Mouse (Mus musculus): ENCODE data around the gene Anapc2.

The Anapc2 gene

GRCm38 (mm10) chr2:25267241-25267640, 5.0 kb upstream of the Anapc2 start:
- no peak for DNase-seq (ENCODE audit: low spot score in 2 of 2)

GRCm38 (mm10) chr2:25267746-25268309, 4.5 kb upstream of the Anapc2 start:
- no peak for DNase-seq (ENCODE audit: low spot score in 2 of 2)

GRCm38 (mm10) chr2:25272515-25272914, 237 bp downstream of the Anapc2 start:
- peak in 1 of 2 experiments; percentile 37 for DNase-seq (ENCODE audit: low spot score in 2 of 2)

GRCm38 (mm10) chr2:25273010-25273409, 732 bp downstream of the Anapc2 start:
- DNase-seq (ENCODE audit: low spot score in 2 of 2) = no peak

DNA sequence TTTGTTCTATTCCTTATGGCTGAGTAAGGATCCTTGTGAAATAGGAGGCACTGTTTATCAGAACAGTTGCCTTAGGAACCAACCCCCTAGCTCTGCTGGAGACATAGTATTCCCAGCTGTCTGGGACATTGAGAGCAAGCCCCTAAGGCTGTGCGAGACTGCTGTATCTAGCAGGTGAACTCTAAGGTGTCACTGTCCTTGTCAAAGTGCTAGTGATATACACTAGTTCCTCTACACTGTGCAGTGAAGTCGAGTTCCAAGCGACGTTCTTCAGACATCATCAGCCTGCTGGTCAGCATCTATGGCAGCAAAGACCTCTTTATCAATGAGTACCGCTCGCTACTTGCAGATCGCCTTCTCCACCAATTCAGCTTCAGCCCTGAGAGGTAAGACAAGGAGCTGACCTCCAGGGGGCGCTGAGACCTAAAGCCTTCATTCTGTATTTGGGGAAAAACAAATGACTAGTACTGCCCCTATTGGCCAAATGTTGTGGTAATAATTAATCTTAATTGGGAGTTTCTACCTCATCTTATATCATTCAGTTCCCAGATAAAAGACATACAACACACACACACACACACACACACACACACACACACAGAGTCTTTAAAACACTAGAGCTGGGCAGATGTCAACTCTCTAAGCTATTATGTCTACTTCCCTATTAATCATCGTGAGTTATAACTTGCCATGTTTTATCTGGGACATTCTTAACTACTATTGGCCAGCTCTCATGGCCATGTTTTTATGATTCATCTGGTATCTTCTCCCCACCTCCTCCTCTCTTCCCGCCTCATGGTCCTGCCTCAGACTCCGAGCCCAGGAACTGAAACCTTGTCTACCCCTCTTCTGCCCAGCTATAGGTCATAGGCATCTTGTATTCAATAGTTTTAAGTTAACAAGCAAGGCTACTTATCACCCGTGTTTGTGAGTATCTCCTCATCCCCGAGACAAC, 6.9 kb downstream of the Anapc2 start:
- DNase-seq (ENCODE audit: low spot score in 2 of 2) = peak; percentile 72 to 86

DNA sequence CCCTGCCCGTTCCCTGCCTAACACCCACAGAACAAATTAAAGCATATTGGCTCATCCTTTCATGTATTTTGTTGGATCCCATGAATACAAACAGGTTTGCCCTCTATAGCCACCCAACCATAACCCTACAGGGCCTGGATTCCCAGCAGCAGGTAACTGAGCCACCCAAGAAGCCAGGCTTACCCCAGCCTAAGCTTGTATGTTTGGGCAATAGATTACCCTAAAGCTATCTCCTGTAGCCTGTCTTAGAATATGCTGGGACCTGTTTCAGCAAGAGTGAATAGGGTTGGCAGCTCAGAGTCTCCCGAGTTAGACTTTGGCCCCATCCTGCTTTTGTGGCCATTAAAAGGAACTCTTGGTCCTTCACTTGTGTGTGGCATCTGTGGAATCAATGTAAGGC, 13.3 kb downstream of the Anapc2 start:
- no peak for DNase-seq (ENCODE audit: low spot score in 2 of 2)

GRCm38 (mm10) chr2:25286314-25286713, 14.0 kb downstream of the Anapc2 start:
- DNase-seq (ENCODE audit: low spot score in 2 of 2) = no peak

GRCm38 (mm10) chr2:25286837-25287636, 14.8 kb downstream of the Anapc2 start:
- DNase-seq (ENCODE audit: low spot score in 2 of 2) = peak in 1 of 2 experiments; percentile 69

DNA sequence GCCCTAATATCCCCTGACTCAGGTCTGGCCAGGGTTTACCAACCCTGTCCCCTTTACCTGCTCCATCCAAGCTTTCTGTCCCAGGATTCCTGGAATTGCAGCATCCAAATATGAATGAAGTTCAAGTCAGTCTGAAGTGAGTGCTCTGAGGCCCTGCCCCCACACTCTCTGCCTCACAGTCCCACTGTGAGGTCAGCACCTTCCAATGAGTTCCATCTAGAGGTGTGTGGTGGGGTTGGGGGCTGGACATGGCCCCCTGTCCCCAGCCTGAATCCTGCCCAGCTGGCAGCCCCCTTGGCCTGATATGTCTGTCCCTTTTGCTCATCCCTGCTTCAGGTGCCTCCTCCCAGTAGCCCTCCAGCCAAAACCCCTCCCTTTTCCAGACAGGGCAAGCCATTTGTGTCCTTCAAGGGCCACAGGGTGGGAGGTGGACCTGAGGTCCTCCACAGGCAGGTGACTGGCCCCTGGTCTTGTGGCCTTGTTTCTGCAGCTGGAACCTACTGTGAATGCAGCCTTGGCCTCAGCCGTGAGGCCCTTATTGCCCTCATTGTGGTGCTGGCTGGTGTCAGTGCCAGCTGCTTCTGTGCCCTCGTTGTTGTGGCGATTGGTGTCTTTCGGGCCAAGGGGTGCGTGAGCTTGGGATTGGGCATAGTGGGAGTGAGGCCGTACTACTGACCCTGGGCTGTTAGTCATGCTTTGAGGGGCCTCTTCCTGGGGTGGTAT, 15.8 kb downstream of the Anapc2 start, which contains the start of gene Tmem210:
TSS of gene Tmem210 (plus strand) at position 219 of the 723 bp plus-strand sequence.
- DNase-seq (ENCODE audit: low spot score in 2 of 2) = no peak

DNA sequence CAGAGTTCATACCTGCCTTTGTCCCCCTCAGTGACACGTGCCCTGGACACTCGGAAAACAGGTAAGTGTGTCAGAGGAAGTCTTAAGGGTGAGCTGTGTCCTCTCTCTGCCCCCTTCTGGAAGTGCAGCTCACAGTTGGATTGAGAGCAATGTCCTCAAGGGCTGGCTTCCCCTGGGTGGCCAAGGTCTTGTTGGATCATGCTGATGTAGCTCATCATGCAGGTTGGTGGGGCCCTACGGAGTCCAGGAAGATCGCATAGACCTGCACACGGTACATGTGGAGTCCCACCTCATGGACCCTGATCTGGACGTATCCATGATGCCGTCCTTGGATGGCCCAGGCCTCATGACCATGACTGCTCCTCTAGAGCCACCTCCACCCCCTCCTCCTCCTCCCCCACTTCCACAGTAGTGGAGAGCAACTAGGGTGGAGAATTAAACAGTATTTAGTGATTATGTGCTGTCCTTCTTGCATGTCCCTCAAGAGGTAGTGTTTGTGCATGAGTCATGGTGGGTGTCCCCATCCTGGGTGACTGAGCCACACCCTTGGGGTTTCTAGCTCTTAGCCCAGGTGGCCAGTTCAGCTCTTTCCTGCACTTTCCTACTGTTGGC, 16.6 kb downstream of the Anapc2 start:
- DNase-seq (ENCODE audit: low spot score in 2 of 2) = no peak

DNA sequence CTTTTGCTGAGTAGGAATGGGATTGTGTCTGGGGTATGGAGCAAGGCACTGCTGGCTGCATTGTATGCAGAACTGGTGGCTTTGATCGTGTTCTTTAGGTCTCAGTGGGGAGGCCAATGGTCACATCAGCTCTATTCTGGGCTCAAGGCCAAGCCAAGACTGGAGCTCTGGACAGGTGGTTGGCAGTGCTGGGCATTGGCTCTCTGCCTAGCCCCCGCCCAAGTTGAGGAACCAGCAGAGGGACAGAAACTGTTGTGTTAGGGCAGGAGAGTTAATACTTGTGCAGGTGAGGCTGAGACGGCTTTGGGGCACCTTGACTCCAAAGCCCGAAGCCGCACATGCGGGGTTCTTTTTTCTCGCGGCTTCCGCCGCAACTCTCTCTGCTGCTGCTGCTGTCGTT, 17.4 kb downstream of the Anapc2 start, which contains the start of gene Lrrc26:
TSS of gene Lrrc26 (plus strand) at position 265 of the 400 bp plus-strand sequence.
- peak in 1 of 2 experiments; percentile 74 for DNase-seq (ENCODE audit: low spot score in 2 of 2)

GRCm38 (mm10) chr2:25290101-25290815, 18.0 kb downstream of the Anapc2 start:
- peak; percentile 78 to 81 for DNase-seq (ENCODE audit: low spot score in 2 of 2)

DNA sequence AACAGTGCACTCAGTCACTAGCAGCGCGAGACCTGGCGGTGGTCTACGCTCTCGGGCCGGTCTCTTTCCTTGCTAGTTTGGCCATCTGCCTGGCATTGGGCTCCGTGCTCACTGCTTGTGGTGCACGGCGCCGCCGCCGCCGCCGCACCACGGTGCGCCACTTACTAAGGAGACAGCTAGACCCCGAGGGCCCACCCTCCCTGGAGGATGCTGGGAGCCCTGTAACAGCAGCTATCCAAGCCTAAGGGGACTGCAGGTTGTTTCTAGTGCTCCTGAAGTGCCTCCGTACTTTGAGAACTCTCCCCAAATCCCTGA, 18.5 kb downstream of the Anapc2 start:
- DNase-seq (ENCODE audit: low spot score in 2 of 2) = peak; percentile 76 to 82

- DNase-seq (ENCODE audit: low spot score in 2 of 2) = no peak
Measured at GRCm38 (mm10) chr2:25291184-25292053, 19.1 kb downstream of the Anapc2 start.

GRCm38 (mm10) chr2:25292054-25292544, 19.8 kb downstream of the Anapc2 start:
- peak in 1 of 2 experiments; percentile 70 for DNase-seq (ENCODE audit: low spot score in 2 of 2)

DNA sequence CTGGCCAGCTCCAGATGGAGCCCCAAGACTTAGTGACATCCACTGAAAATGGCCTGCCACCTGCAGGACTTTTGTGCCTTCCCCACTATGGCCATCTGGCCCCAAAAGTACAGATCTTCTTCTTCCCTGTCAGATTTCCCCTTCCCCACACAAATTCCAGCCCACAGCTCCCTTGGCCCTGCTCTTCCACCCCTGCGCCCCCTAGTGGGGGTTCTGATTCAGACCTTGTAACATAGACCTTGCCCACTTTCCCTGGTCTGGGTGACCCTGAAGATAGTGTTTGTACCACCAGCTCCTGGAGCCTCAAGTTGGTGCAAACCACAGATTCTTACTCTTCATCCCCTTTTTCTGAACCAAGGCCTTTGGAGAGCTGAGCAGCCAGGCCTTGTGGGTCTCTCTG, 20.6 kb downstream of the Anapc2 start:
- peak in 1 of 2 experiments; percentile 77 for DNase-seq (ENCODE audit: low spot score in 2 of 2)

DNA sequence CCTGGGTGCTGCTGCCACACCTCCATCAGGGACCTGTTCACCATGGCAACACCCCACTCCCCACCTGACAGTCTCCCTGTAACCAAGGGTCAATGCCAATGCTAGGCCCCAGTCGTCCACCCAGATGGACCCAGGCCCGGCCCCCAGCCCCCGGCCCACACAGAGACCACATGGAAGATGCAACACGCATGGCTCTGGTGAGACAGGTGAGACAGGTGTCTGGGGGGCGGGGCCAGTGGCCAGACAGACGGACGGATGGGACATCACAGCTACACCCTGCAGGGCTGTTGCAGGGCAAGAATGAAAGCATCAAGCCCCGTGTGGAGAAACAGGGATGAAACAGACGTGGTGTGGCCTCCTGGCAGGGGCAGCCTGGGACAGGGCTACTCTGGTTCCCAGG, 21.4 kb downstream of the Anapc2 start:
- peak in 1 of 2 experiments; percentile 59 for DNase-seq (ENCODE audit: low spot score in 2 of 2)

- no peak for DNase-seq (ENCODE audit: low spot score in 2 of 2)
Measured at GRCm38 (mm10) chr2:25297093-25297492, 24.8 kb downstream of the Anapc2 start.

DNA sequence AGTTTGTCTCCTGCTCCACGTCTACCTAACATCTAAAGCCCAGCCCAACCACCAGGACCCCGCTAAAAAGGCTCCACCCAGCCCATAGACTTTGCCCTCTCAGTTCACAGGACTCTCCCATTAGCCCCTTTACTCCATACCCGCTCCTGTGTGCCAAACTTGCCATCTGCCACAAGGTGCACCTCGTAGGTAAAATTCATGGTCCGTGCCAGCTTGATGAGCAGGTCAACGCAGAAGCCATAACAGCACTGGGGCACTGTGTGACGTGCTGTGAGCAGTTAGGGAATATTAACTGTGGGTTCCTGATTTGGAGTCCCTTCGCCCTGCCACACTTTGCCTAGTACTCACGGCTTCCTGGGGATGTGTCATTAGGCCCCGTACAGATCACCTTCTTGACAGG, 25.8 kb downstream of the Anapc2 start:
- DNase-seq (ENCODE audit: low spot score in 2 of 2) = no peak
